ENCODE assay signal across 10 mouse cellular contexts in genomic region chr1:56983771-56984482, GRCm38 (mm10). TPM values are rescaled to one million over a fixed set of nuclear protein-coding genes. Genes with fewer than 3 reads are reported as not detected.
DNase-seq lines count a peak whose midpoint lies in the region; ATAC-seq lines count a peak whose summit lies in the region.
"Had no signal": no experiment of that assay in that cellular context is flagged by ENCODE, and none has a peak within 500 bp of the region (broad histone marks: within the 10 kb centered on the region; RNA-seq: fewer than 3 reads in every experiment).

No protein-coding gene starts in this region.

- WGBS in kidney, embryonic 14.5 days = 2% methylated on average over 25 of the region's 25 CpGs
- WGBS in forebrain, embryonic 15.5 days = 2% methylated on average over 25 of the region's 25 CpGs
- 4% methylated on average over 25 of the region's 25 CpGs for WGBS in limb, embryonic 13.5 days
- 3% methylated on average over 25 of the region's 25 CpGs for WGBS in neural tube, embryonic 15.5 days

- no peak overlapping the region for H3K4me2 ChIP-seq in kidney, embryonic 14.5 days (replicated peaks; ENCODE audit: low read depth, low read length)
- H3K4me2 ChIP-seq in forebrain, embryonic 15.5 days (replicated peaks) = 0 out of 2 replicates have a peak overlapping the region, but pooled peaks have one; percentile 7
- H3K4me2 ChIP-seq in limb, embryonic 13.5 days (replicated peaks) = peak overlapping the region; percentile 45
- H3K4me2 ChIP-seq in neural tube, embryonic 15.5 days = peak overlapping the region; percentile 28
- H3K4me2 ChIP-seq: stomach, embryonic 15.5 days had no signal

- no peak overlapping the region for H3K9ac ChIP-seq in kidney, embryonic 14.5 days (ENCODE audit: low read depth, low read length)
- H3K9ac ChIP-seq in forebrain, embryonic 15.5 days (replicated peaks) = no peak overlapping the region
- no peak overlapping the region for H3K9ac ChIP-seq in limb, embryonic 13.5 days
- H3K9ac ChIP-seq in neural tube, embryonic 15.5 days (replicated peaks) = no peak overlapping the region
- H3K9ac ChIP-seq: stomach, embryonic 15.5 days had no signal

- no peak for DNase-seq in kidney, adult 9 months
- no peak for DNase-seq in spleen, postnatal 14 days (ENCODE audit: low spot score in 2 of 2)
- no peak for DNase-seq in layer of hippocampus, adult 9-11 months
- DNase-seq: lung, postnatal 10 days had no signal

- peaks cover 72% of the 10 kb centered on the region for H3K27me3 ChIP-seq in kidney, embryonic 14.5 days (ENCODE audit: control insufficient read depth, insufficient read depth, low read length)
- H3K27me3 ChIP-seq in forebrain, embryonic 15.5 days = peaks cover 56% of the 10 kb centered on the region
- H3K27me3 ChIP-seq in limb, embryonic 13.5 days = peaks cover 94% of the 10 kb centered on the region
- peaks cover 78% of the 10 kb centered on the region for H3K27me3 ChIP-seq in neural tube, embryonic 15.5 days (replicated peaks)

- H3K27ac ChIP-seq in kidney, embryonic 14.5 days (ENCODE audit: low read depth, low read length) = no peak overlapping the region
- H3K27ac ChIP-seq in forebrain, embryonic 15.5 days (replicated peaks) = no peak overlapping the region
- no peak overlapping the region for H3K27ac ChIP-seq in limb, embryonic 13.5 days
- no peak overlapping the region for H3K27ac ChIP-seq in neural tube, embryonic 15.5 days (replicated peaks)
- H3K27ac ChIP-seq: stomach, embryonic 15.5 days had no signal

- H3K4me1 ChIP-seq in kidney, embryonic 14.5 days (ENCODE audit: control insufficient read depth, insufficient read depth, low read length) = no peaks in the 10 kb centered on the region
- peaks cover 19% of the 10 kb centered on the region for H3K4me1 ChIP-seq in forebrain, embryonic 15.5 days
- peaks cover 24% of the 10 kb centered on the region for H3K4me1 ChIP-seq in limb, embryonic 13.5 days
- H3K4me1 ChIP-seq in neural tube, embryonic 15.5 days = peaks cover 13% of the 10 kb centered on the region

- ATAC-seq in kidney, embryonic 14.5 days (ENCODE audit: low FRiP score, low TSS enrichment) = 0 out of 2 replicates have a peak, but pooled peaks have one; percentile 26
- peak; percentile 44; the same call in 1 of the 2 replicates for ATAC-seq in forebrain, embryonic 15.5 days (replicated peaks)
- ATAC-seq in limb, embryonic 13.5 days (ENCODE audit: low FRiP score, low read depth) = no peak
- ATAC-seq in neural tube, embryonic 15.5 days (ENCODE audit: low FRiP score) = peak; percentile 38; the same call in 1 of the 2 replicates
- no peak for ATAC-seq in activated CD4-positive, CD25-positive, alpha-beta regulatory T cell, adult 4 months

- H3K36me3 ChIP-seq in kidney, embryonic 14.5 days (ENCODE audit: control insufficient read depth, insufficient read depth, low read length) = no peaks in the 10 kb centered on the region
- no peaks in the 10 kb centered on the region for H3K36me3 ChIP-seq in forebrain, embryonic 15.5 days
- H3K36me3 ChIP-seq in limb, embryonic 13.5 days = no peaks in the 10 kb centered on the region
- no peaks in the 10 kb centered on the region for H3K36me3 ChIP-seq in neural tube, embryonic 15.5 days
- H3K36me3 ChIP-seq: stomach, embryonic 15.5 days had no signal

- H3K4me3 ChIP-seq in kidney, embryonic 14.5 days (ENCODE audit: low read length) = no peak overlapping the region; the same call in 1 of the 2 replicates
- peak overlapping the region; percentile 14; the same call in 1 of the 2 replicates for H3K4me3 ChIP-seq in forebrain, embryonic 15.5 days
- H3K4me3 ChIP-seq in limb, embryonic 13.5 days = peak overlapping the region; percentile 14; the same call in 1 of the 2 replicates
- H3K4me3 ChIP-seq in neural tube, embryonic 15.5 days (replicated peaks) = peak overlapping the region; percentile 7; the same call in 1 of the 2 replicates
- H3K4me3 ChIP-seq: stomach, embryonic 15.5 days had no signal

- H3K9me3 ChIP-seq in kidney, embryonic 14.5 days (ENCODE audit: control insufficient read depth, low read length) = no peaks in the 10 kb centered on the region
- H3K9me3 ChIP-seq in forebrain, embryonic 15.5 days = no peaks in the 10 kb centered on the region
- no peaks in the 10 kb centered on the region for H3K9me3 ChIP-seq in limb, embryonic 13.5 days
- no peaks in the 10 kb centered on the region for H3K9me3 ChIP-seq in neural tube, embryonic 15.5 days (replicated peaks)
- H3K9me3 ChIP-seq: stomach, embryonic 15.5 days had no signal

RNA-seq across cellular contexts. Expression of gene Satb2, which starts 5.5 kb away (rescaled TPM):
- polyA plus RNA-seq in kidney, embryonic 14.5 days (2014; fragmentation: Nextera tagmentation; extraction: Ambion mirVana) = 1.1 and 2.0 TPM in 2 replicates
- 46.2 and 62.5 TPM in 2 replicates for polyA plus RNA-seq in forebrain, embryonic 15.5 days (2015; fragmentation: Nextera tagmentation; extraction: Ambion mirVana)
- polyA plus RNA-seq in limb, embryonic 13.5 days (2015; fragmentation: Nextera tagmentation; extraction: Ambion mirVana) = 2.1 TPM in 2 replicates
- 1.2 and 1.7 TPM in 2 replicates for polyA plus RNA-seq in neural tube, embryonic 15.5 days (2015; fragmentation: Nextera tagmentation; extraction: Ambion mirVana)
- under 1 TPM; 0.09 to 0.13 TPM for polyA plus RNA-seq in activated CD4-positive, CD25-positive, alpha-beta regulatory T cell, adult 4 months (2017; shearing (Covaris generic))

Comparison
In these comparisons a context has a peak if more than half of its experiments do, and no peak if none do; other contexts are left out.
1. ATAC-seq: peak in kidney, embryonic 14.5 days (single experiment), forebrain, embryonic 15.5 days (single experiment) and neural tube, embryonic 15.5 days (single experiment); none in limb, embryonic 13.5 days (single experiment) and activated CD4-positive, CD25-positive, alpha-beta regulatory T cell, adult 4 months (single experiment).
2. RNA of gene Satb2, which starts 5.5 kb away (polyA plus RNA-seq): 46.2 to 62.5 TPM in forebrain, embryonic 15.5 days; 2.1 TPM in limb, embryonic 13.5 days, 1.1 to 2.0 TPM in kidney, embryonic 14.5 days, 1.2 to 1.7 TPM in neural tube, embryonic 15.5 days and 0.09 to 0.13 TPM in activated CD4-positive, CD25-positive, alpha-beta regulatory T cell, adult 4 months; every median in the first group is over 10 times any median in the second.